Mouse (Mus musculus) urinary bladder, adult 18-20 months (tissue): ENCODE measurements at regions not wholly inside any gene's neighbourhood (a gene's known extent, or its start where the extent isn't known, plus 50 kb on each side); places are given as distances from the start of the nearest gene placed in this dataset.
A peak's percentile ranks its signal among the peaks of the same experiment; 100 is the strongest.

Experiments used
- DNase-seq, 2 experiments: peaks; one replicate each; pipeline ENCODE4 v3.0.0; 2022; ENCODE audit warnings: low spot score in 2 of 2, mixed read lengths in 2 of 2

DNA sequence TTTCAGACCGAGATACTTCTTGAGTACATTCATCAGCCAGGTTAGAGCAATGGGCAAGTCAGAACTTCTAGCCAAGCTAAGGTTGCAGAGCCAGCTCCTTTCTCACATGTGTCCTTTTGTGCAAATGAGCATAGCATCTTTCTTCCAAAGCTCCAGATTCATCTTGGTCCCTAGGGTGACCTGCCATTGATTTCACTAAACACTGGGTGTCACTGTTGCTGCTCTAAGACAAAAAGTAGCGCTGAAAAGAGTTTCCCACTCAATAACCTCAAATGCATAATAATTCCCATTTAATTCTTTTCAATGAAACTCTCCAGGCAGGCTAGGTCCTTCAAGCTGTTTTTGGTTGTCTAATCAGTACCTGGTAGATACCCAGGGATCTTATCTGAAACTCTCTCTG is 688.6 kb upstream of the BB014433 start:
- no peak for DNase-seq

DNA sequence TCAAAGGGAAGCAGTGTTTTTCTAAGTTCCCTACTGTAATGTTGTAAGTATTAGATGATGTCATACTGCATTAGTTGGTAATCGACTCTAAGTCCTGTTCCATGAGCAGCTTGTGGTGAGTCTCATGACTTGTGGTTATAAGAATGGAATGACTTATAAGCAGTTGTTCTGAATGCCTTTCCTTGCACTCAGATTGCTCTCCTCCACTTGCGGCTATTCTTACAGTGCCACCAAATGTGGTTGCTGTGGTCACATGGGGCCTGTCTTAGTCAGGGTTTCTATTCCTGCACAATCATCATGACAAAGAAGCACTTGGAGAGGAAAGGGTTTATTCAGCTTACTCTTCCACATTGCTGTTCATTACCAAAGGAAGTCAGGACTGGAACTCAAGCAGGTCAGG is 685.4 kb upstream of the BB014433 start:
- no peak for DNase-seq

- peak in 1 of 2 experiments; percentile 39 for DNase-seq
Observed at GRCm38 (mm10) chr8:15729075-15729474, 683.2 kb upstream of the BB014433 start.

GRCm38 (mm10) chr8:15726310-15726709 is 680.4 kb upstream of the BB014433 start:
- no peak for DNase-seq
